ENCODE assay signal across 9 mouse cellular contexts in the genomic region with DNA sequence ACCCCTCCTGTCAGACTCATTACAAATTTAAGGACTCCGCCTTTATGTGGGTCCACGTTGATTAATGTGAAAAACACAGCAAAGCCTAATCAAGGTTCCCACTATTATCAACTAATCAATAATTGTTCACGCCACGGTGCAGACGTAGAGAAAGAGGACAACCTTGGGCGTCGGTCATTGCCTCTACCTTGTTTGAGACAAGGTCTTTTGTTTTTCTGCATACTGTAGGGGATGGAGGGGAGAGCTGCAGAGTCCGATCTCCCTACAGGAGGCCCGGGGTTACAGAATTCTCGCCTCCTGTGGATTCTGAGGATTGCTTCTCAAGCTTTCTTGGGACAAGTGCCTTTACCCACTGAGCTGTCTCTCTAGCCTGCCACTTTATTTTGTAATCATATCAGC. TPM values are rescaled to one million over a fixed set of nuclear protein-coding genes. Genes with fewer than 3 reads are reported as not detected.
A peak's percentile ranks its signal among the peaks of the same experiment; 100 is the strongest.
DNase-seq lines count a peak whose midpoint lies in the region; ATAC-seq and TF ChIP-seq lines count a peak whose summit lies in the region.
"Had no signal": no experiment of that assay in that cellular context is flagged by ENCODE, and none has a peak within 500 bp of the region (broad histone marks: within the 10 kb centered on the region; RNA-seq: fewer than 3 reads in every experiment).

No protein-coding gene starts in this region.

- no peak for TF ChIP-seq CTCF in hindbrain, postnatal 0 days (IDR thresholded peaks at IDR 0.05; ENCODE audit: low read depth)

- H3K36me3 ChIP-seq in megakaryocyte, embryonic 14.5 days (replicated peaks; ENCODE audit: low read length) = peaks cover 40% of the 10 kb centered on the region
- no peaks in the 10 kb centered on the region for H3K36me3 ChIP-seq in hindbrain, postnatal 0 days (ENCODE audit: insufficient read depth, low read length)
- H3K36me3 ChIP-seq in midbrain, embryonic 15.5 days (replicated peaks) = no peaks in the 10 kb centered on the region; the same call in 1 of the 2 replicates

- H3K4me1 ChIP-seq in megakaryocyte, embryonic 14.5 days = peaks cover 85% of the 10 kb centered on the region
- no peaks in the 10 kb centered on the region for H3K4me1 ChIP-seq in hindbrain, postnatal 0 days (ENCODE audit: insufficient read depth, low read length)
- peaks cover 25% of the 10 kb centered on the region for H3K4me1 ChIP-seq in midbrain, embryonic 15.5 days

- H3K9ac ChIP-seq in hindbrain, postnatal 0 days (replicated peaks; ENCODE audit: low read length) = peak overlapping the region; percentile 75
- H3K9ac ChIP-seq in midbrain, embryonic 15.5 days = peak overlapping the region; percentile 44

- no peaks in the 10 kb centered on the region for H3K27me3 ChIP-seq in megakaryocyte, embryonic 14.5 days (replicated peaks)
- no peaks in the 10 kb centered on the region for H3K27me3 ChIP-seq in hindbrain, postnatal 0 days (ENCODE audit: insufficient read depth, low read length)
- no peaks in the 10 kb centered on the region for H3K27me3 ChIP-seq in midbrain, embryonic 15.5 days (replicated peaks)

- peak overlapping the region; percentile 78 for H3K4me2 ChIP-seq in hindbrain, postnatal 0 days (ENCODE audit: low read depth, low read length)
- H3K4me2 ChIP-seq in midbrain, embryonic 15.5 days = peak overlapping the region; percentile 66

- peak overlapping the region; percentile 97 for H3K4me3 ChIP-seq in megakaryocyte, embryonic 14.5 days (replicated peaks)
- peak overlapping the region; percentile 91 for H3K4me3 ChIP-seq in hindbrain, postnatal 0 days (ENCODE audit: low read length)
- H3K4me3 ChIP-seq in midbrain, embryonic 15.5 days = peak overlapping the region; percentile 53

- 2% methylated on average over 10 of the region's 10 CpGs for WGBS in hindbrain, postnatal 0 days
- WGBS in midbrain, embryonic 15.5 days = under 1% methylated on average over 10 of the region's 10 CpGs

- DNase-seq in adrenal gland, postnatal 10 days = peak; percentile 8
- no peak for DNase-seq in adrenal gland, postnatal 14 days
- DNase-seq in hindbrain, postnatal 0 days (ENCODE audit: low spot score) = peak; percentile 25
- DNase-seq in left cerebral cortex, adult 11 months (ENCODE audit: low spot score) = no peak
- no peak for DNase-seq in ovary, postnatal 36 days (ENCODE audit: low spot score)

- H3K27ac ChIP-seq in hindbrain, postnatal 0 days = peak overlapping the region; percentile 90
- peak overlapping the region; percentile 80 for H3K27ac ChIP-seq in midbrain, embryonic 15.5 days

- 0 out of 2 replicates have a peak, but pooled peaks cover 3% of the 10 kb centered on the region for H3K9me3 ChIP-seq in megakaryocyte, embryonic 14.5 days
- H3K9me3 ChIP-seq in hindbrain, postnatal 0 days (ENCODE audit: low read length) = no peaks in the 10 kb centered on the region
- H3K9me3 ChIP-seq in midbrain, embryonic 15.5 days = no peaks in the 10 kb centered on the region

- ATAC-seq in megakaryocyte, adult 5-6 weeks (ENCODE audit: poor library complexity, severe bottlenecking) = no peak
- ATAC-seq in hindbrain, postnatal 0 days = peak; percentile 12; the same call in 1 of the 2 replicates
- ATAC-seq in midbrain, embryonic 15.5 days (replicated peaks) = peak; percentile 41

RNA-seq across cellular contexts. Expression of a gene that starts 0.7 kb away (rescaled TPM):
- 10 to 100 TPM in 1 of 2 experiments, 1 to 10 TPM in 1; 7.2 to 14.3 TPM for total RNA-seq in adrenal gland, postnatal 10 days (2021)
- 8.4 and 9.9 TPM in 2 replicates for total RNA-seq in adrenal gland, postnatal 14 days (2021)
- 0.56 TPM in 1 of 2 replicates, not detected in the other for polyA plus RNA-seq in megakaryocyte, embryonic 14.5 days (2012; ENCODE audit: insufficient read depth, low replicate concordance)
- total RNA-seq in megakaryocyte, adult 5-6 weeks (2015) = 24.5 and 26.7 TPM in 2 replicates
- 30.2 and 38.7 TPM in 2 replicates for total RNA-seq in megakaryocyte, adult 5-6 weeks (2017)
- 22.7 and 27.9 TPM in 2 replicates for total RNA-seq in hindbrain, postnatal 0 days (2014; rRNA removed)
- 44.4 and 50.4 TPM in 2 replicates for polyA plus RNA-seq in hindbrain, postnatal 0 days (2015; fragmentation: Nextera tagmentation; extraction: Ambion mirVana)
- polyA plus RNA-seq in midbrain, embryonic 15.5 days (2015; fragmentation: Nextera tagmentation; extraction: Ambion mirVana) = 62.6 and 63.5 TPM in 2 replicates

RNA-seq across cellular contexts. Expression of a gene that starts 6.9 kb away (rescaled TPM):
- not detected for total RNA-seq in adrenal gland, postnatal 10 days (2021)
- not detected in 2 replicates for total RNA-seq in adrenal gland, postnatal 14 days (2021)
- not detected in 2 replicates for polyA plus RNA-seq in megakaryocyte, embryonic 14.5 days (2012; ENCODE audit: insufficient read depth, low replicate concordance)
- not detected in 2 replicates for total RNA-seq in megakaryocyte, adult 5-6 weeks (2015)
- not detected in 2 replicates for total RNA-seq in megakaryocyte, adult 5-6 weeks (2017)
- total RNA-seq in hindbrain, postnatal 0 days (2014; rRNA removed) = not detected in 2 replicates
- not detected in 2 replicates for polyA plus RNA-seq in hindbrain, postnatal 0 days (2015; fragmentation: Nextera tagmentation; extraction: Ambion mirVana)
- polyA plus RNA-seq in midbrain, embryonic 15.5 days (2015; fragmentation: Nextera tagmentation; extraction: Ambion mirVana) = not detected in 2 replicates
- total RNA-seq: heart, postnatal 10 days had no signal

Comparison
In these comparisons a context has a peak if more than half of its experiments do, and no peak if none do; other contexts are left out.
1. DNase-seq: peak in adrenal gland, postnatal 10 days (single experiment) and hindbrain, postnatal 0 days (single experiment); none in adrenal gland, postnatal 14 days (single experiment), left cerebral cortex, adult 11 months (single experiment) and ovary, postnatal 36 days (single experiment).
2. Peak in every context shown above with its lines, with median percentiles within 50 percentile points of each other: H3K4me3 ChIP-seq.